Mouse (Mus musculus): ENCODE results near the gene Rbx1.

The Rbx1 gene

DNA sequence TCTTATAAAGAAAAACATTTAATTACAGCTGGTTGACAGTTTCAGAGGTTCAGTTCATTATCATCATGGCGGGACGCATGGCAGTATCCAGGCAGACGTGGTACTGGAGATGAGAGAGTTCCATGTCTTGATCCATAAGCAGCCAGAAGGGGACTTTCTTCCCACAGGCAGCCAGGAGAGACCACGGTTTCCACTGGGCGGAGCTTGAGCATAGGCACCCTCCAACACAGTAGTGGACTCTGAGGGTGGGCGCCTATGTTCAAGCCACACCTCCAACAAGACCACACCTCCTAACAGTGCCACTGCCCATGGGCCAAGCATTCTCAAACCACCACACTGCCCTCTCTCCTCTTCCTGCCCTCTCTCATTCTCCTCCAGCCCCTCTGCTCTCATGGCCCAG is 17.6 kb downstream of the Rbx1 start:
- no peak for DNase-seq (ENCODE audit: low spot score)

DNA sequence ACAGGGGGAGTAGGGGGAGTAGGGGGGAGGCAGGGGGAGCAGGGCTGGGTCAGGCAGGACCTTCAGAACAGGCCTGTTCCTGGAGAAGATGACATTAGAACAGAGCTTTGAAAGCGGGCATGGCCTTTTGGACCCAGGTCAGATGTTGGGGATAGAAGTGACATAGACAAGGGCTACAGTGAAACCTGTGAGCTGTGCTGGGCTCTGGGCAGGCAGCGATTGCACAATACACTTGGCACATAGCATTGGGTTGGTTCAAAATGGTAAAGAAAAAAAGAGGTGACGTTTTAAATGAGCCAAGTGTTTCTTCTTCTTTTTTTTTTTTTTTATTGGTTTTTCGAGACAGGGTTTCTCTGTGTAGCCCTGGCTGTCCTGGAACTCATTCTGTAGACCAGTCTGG is 19.4 kb downstream of the Rbx1 start:
- no peak for DNase-seq (ENCODE audit: low spot score)

DNA sequence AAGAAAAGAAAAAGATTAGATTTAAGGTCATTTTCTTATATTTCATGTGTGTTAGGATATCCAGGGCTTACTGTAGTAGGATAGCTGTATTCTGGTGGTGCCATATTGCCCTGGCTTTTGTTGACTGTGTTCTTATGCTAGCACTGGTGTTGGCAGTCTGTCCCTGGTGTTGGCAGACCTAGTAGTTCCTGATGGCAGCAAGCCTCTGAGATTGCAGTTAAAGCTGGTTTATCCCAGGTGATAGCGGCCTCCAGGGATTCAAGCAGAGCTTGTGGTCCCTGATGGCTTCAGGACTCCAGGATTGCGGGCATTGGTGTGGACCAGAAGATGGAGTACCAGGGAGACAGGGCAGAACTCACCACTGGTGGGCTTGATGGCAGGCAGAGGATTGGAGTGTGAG is 37.4 kb downstream of the Rbx1 start:
- DNase-seq (ENCODE audit: low spot score): no peak

DNA sequence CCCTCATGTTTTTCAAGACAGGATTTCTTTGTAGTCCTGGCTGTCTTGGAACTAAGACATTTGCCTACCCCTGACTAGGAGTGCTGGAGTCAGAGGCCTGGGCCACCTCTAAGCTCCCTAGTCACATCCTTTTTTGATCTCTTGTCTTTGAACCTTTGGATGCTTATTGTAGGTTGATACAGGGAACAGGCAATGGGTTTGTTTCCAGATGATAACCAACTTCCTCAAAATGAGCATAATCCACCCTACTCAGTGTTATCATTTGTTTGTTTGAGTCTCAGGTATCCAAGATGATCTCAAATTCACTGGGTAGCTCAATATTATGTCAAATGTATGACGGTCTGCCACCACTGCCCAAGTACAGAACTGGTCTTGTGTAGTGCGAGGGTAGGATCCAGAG is 37.9 kb downstream of the Rbx1 start:
- no peak for DNase-seq (ENCODE audit: low spot score)

DNA sequence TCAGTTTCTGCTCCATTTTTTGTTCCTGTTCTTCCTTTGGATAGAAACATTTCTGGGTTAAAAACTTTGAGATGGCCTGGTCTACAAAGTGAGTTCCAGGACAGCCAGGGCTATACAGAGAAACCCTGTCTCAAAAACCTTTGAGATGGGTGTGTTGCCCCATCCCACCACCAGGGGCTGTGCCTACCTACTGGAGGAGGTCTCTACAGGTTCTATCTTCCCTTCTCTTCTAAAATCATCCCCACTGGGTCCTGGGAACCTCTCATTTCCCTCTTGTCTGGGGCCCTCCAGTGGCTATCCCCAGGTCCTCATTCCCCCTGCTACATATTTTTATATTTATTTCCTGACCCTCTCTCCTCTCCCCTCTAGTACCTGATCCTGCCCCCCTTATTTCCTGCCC is 41.1 kb downstream of the Rbx1 start:
- peak; percentile 53 for DNase-seq (ENCODE audit: low spot score)

DNA sequence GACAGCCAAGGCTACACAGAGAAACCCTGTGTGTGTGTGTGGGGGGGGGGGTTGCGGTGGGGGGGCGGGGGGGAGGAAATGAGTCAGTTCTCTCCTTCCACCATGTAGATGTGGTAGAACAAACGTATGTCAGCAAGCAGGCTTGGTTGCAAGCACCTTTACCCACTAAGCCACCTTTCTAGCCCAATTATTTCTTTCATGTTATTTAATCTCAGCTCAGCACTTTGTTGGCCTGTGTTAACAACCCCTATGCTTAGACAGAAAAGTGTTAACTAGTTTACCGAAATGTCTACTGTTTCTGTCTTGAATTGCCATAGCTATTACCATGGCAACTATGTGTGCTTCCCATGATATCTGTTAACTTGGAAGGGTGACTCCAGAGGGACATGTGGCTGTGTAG is 44.5 kb downstream of the Rbx1 start:
- DNase-seq (ENCODE audit: low spot score): no peak

DNA sequence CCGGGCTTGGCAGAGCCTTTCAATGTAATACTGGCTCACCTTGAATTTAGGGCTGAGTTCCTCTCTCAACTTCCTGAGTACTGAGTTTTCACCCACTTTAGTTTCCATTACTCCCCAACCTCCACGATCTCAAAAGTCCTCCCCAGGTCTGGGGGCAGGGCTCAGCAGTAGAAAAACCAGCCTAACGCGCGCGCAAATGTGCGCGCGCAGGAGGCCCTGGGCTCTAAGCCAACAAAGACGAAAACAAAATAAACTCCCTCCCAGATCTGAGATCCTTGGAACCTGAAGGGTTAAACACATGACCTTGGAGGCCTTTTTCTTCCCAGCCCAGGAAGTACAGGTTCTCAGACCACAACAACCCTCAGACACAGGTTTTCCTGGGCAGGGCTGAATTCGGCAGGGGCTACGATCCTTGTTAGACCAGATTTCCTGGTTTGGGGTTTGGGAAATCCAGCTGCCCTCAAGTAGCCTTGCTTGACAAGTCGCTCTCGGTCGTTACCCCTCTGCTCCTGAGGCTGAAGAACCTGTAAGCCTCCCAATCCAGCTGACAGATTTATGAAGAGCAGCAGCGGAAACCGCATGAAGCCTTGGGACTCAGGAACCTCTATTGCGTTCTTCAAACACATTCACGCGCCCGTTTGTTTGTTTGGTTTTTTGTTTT is 45.6 kb downstream of the Rbx1 start:
- DNase-seq (ENCODE audit: low spot score): peak; percentile 83

DNA sequence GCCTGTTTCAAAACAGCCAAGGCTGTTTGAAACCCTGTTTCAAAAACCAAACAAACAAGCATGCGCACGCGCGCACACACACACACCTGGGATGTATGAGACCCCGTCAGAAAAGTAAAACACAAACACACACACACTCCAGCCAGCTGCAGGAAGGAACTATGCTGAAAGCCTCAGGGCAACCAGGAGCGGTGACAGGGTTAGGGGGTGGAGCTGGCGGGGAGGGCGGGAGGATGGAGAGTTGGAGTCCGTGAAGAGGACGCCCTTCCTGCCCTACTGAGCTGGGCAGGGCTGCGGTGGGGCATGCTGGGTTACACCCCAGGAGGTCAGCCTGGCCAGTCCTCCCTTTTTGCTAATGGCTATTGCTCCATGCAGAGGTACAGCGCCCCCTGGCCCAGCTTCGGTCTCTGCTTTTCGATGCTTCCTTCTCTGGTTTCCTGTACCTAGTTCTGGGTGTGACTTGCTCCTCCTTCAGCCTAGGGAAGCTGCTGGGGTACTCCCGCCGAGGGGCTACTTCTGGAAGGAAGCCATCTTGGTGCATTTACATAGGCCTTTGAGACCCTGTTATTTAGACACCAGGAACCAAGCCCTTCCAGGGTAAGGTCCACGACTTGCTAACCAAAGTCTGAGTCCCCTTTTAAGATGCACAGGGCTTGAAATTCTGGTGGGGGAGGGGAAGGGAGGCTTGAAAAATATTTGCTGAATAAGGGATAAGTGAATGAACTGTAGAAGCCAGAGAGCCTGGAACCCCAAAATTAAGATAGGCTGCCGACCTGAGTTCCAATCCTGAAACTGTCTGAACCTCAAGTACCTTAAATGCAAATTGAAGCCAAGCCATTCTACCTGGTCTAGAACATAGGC is 48.2 kb downstream of the Rbx1 start:
- DNase-seq (ENCODE audit: low spot score): peak; percentile 89

DNA sequence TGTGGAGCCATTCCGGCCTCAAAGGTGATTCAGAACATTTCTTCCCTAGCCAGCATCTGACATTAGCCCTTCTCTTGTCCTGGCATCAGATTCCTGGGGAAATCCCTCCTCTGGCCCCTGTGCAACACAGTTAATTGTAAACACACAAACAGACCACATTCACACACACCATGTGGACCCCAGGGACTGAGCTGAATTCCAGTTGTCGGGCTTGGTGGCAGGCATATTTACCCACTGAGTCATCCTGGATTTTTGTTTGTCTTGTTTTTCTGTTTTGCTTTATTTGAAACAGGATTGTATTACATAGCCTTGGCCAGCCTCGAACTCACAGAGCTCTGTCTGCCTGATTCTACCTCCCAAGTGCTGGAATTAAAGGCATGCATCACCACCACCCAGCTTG is 49.1 kb downstream of the Rbx1 start:
- DNase-seq (ENCODE audit: low spot score): no peak

DNA sequence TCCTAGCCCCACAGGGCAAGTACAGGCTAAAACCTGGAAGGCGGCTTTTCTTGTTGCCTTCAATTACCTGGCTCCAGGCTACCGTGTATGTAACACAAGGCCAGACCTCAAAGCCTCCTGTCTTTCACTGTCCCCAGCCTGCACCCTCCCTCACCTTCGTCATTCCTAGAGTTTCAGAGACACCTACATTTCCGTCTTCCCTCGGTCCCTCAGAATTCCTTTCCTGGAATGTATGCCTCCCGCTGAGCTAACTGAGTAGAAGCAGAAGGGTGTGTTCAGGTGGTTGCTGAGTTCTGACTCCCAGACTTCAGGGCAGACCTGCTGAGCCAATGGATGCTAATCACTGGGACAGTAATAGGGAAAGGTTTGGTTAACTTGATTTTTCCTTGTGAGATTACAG is 51.9 kb downstream of the Rbx1 start:
- DNase-seq (ENCODE audit: low spot score): no peak

DNA sequence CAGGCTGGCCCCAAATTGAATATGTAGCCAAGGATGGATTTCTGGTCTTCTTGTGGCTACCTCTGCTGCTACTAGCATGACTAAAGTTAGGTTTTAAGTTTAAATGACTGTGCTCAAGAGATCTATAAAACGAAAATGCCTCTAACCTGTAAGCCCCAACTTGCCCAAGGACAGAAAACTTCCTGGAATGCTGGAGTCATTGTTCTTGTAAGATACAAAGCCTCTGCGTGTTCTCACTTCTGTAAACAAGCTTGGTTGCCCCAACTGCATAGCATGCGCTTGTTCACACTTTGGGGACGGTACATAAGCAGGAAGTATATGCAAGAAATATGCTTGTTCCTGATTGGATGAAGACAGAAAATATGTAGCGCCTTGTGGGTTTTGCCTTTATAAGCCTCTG is 52.7 kb downstream of the Rbx1 start:
- no peak for DNase-seq (ENCODE audit: low spot score)

DNA sequence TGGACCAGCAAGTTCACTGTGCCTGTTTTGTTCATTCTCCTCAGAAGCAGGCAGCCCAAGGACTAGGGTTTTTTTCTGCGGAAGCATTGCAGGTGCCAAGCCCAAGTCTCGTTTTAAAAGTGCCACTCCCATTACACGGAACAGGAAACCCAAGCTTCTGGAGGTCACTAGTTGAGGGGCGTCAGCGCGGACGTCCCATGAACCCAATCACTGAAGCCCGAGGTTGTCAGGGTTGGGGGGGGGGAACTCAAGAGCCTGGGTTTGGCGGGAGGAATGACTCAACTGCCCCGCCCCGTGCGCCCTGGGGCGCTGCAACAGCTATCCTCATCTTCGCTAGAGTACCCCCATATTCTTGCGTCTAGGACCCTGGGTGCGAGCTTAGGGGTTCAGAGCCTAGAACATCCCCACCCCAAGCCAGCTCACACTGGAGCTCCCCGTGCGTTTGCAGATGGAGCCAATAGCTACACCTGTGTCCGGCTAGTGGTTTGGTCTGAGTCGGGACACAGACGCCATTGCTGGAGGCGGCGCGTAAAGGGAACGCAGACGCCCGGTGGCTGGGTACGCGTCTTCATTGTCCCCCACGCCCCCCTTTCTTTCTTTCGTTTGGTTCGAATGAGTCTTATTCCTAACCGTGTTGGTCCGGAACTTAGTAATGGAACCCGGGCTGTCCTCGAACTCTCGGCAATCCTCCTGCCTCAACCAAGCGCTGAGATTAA is 56.1 kb downstream of the Rbx1 start:
- peak; percentile 67 for DNase-seq (ENCODE audit: low spot score)

DNA sequence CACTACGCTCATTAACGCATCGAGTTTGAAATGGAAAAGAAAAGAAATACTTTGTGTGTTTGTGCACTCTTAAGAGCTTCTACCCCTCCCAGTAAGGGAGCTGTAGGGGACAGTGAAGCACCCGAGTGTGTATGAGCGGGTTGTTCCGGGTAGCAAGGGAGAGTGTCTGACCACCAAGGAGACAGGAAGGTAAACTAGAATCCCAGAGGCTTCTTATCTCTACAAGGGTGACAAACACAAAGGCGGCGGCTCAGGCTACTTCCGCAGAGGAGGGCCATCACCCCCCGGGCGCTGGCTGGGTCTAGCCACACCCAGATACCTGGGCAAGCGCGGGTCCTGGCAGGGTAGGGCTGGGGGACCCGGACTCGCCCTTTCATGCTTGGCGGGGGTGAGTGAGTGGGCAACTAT is 56.7 kb downstream of the Rbx1 start:
- no peak for DNase-seq (ENCODE audit: low spot score)

DNA sequence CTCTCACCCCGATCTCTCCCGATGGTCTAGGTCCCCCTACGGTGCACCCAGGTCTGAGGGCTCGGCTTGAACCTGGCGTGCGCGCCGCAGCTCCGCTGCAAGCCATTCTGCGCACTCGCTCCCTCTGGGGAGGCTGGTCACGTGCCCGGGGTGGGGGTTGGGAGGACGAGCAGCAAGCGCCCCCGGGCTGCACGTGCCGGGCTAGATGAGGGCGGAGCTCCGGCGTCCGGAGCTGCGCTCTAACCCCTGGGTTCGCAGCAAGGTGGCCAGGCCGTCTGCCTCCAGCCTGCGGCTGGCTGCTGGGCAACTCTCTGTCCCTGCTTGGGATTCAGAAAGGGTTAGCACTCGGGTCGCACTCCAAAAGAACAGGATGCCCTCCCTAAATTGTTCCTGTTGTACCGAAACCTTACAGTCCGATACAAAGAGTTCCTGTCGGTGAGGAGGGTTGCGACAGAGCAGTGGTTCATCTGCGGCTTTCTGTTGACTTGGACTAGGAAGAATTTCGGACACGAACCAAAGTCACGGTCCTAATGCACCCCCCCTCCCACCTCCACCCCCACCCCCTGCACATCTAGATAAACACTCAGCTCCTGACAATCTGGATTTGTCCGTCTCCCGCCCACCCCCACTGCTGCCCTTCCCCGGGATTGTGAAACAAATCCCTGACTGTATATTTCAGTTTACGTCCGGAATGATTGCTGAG is 57.2 kb downstream of the Rbx1 start:
- peak; percentile 99 for DNase-seq (ENCODE audit: low spot score)

DNA sequence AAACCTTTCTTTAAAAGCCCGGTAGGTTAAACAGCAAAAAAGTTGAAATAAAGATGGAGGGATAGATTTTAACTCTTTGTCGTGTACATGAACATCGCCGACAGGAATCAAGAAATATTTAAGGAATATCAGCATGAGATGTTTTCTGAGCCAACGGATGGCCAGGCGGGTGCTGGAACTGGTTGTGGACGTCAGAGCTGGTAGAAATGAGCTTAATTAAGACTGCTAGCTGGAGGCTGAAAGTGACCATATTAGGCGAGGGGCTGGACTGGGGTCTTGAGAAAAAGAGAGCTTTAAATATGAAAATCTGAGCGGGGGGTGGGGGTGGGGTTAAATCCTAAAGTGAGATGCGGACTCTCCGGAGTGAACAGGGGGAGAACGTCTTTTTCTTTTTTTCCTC is 57.8 kb downstream of the Rbx1 start:
- no peak for DNase-seq (ENCODE audit: low spot score)

Measured in testis, postnatal 10 days (tissue).